8 mouse cellular contexts compared by ENCODE assay signal in the genomic region with DNA sequence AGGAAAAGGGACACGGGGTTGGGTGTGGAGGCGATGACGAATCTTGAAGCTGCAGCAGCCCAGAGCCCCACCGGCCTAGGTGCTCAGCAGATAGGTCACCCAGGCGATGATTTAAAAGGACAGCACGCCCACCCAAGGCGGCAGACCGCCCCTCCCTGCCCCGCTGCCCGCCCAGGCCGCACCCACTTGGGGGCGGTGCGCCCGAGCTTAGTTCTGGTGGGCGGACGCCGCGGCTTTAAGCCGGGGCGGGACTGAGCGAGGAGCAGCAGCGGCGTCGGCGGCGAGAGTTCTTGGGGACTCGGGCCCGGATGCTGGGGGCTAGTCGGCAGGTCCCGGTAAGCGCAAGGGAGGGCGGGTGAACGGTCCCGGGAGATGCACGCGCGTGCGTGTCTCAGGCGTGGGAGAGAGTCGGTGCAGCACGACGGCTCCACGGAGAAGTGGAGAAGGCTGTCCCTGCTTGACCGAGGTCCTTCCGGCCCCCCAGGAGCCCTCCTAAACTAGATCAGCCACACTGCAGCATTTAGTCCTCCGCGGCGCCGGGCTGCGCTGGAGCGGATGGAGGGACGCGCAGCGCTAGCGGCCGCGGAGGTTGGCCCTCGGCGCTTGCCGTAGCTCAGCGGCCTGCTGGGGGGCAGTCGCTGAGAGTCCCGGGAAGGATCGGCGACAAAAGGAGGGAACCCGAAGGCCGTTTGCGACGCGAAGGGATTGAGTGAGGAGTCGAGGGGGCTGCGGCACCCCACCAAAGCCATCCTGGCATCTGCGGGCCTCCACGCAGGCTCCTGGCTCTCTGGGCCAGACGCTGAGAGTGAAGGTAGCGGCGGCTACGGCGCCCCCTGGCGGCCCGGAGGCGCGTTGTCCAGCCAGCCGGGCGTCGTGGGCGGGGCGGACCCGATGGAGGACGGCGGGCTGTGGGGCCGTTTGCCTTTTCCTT. TPM values are rescaled to one million over a fixed set of nuclear protein-coding genes. Genes with fewer than 3 reads are reported as not detected.
DNase-seq lines count a peak whose midpoint lies in the region; ATAC-seq and TF ChIP-seq lines count a peak whose summit lies in the region.

No protein-coding gene starts in this region.

- H3K27ac ChIP-seq in forebrain, embryonic 15.5 days (replicated peaks): peak overlapping the region; percentile 99
- H3K27ac ChIP-seq in layer of hippocampus, adult 2 months: peak overlapping the region; percentile 100
- H3K27ac ChIP-seq in lung, embryonic 14.5 days (ENCODE audit: low read depth): peak overlapping the region; percentile 93
- peak overlapping the region; percentile 99 for H3K27ac ChIP-seq in olfactory bulb, adult 2 months (ENCODE audit: insufficient read depth, low read depth, low read length)
- peak overlapping the region; percentile 70 for H3K27ac ChIP-seq in thymus, adult 2 months (ENCODE audit: control insufficient read depth, insufficient read depth, low read length)

- peak; percentile 91 for ATAC-seq in forebrain, embryonic 15.5 days (replicated peaks)
- ATAC-seq in lung, embryonic 14.5 days (ENCODE audit: insufficient read depth): peak; percentile 93

- H3K4me1 ChIP-seq in forebrain, embryonic 15.5 days: peaks cover 11% of the 10 kb centered on the region
- no peaks in the 10 kb centered on the region for H3K4me1 ChIP-seq in lung, embryonic 14.5 days (ENCODE audit: insufficient read depth)
- peaks cover 10% of the 10 kb centered on the region for H3K4me1 ChIP-seq in olfactory bulb, adult 2 months (ENCODE audit: control insufficient read depth, insufficient read depth, low read length)
- peaks cover 10% of the 10 kb centered on the region for H3K4me1 ChIP-seq in thymus, adult 2 months (replicated peaks; ENCODE audit: control insufficient read depth, insufficient read depth, low read length)

- 0 out of 2 replicates have a peak, but pooled peaks cover 2% of the 10 kb centered on the region for H3K27me3 ChIP-seq in forebrain, embryonic 15.5 days
- H3K27me3 ChIP-seq in lung, embryonic 14.5 days (ENCODE audit: insufficient read depth, low read length): no peaks in the 10 kb centered on the region
- H3K27me3 ChIP-seq in thymus, adult 2 months (ENCODE audit: control insufficient read depth, insufficient read depth, low read length): no peaks in the 10 kb centered on the region

- TF ChIP-seq POLR2A in olfactory bulb, adult 2 months (IDR thresholded peaks at IDR 0.05; ENCODE audit: insufficient read depth, low read depth, low read length): peak; percentile 80
- TF ChIP-seq POLR2A in thymus, adult 2 months (IDR thresholded peaks at IDR 0.05; ENCODE audit: control insufficient read depth, extremely low read depth, insufficient read depth, low read length, poor library complexity): peak; percentile 91

- TF ChIP-seq CTCF in layer of hippocampus, adult 2 months (conservative IDR thresholded peaks at IDR 0.05): peak; percentile 100
- TF ChIP-seq CTCF in lung, embryonic 14.5 days (IDR thresholded peaks at IDR 0.05; ENCODE audit: low read depth): peak; percentile 73
- TF ChIP-seq CTCF in olfactory bulb, adult 2 months (IDR thresholded peaks at IDR 0.05; ENCODE audit: insufficient read depth, low read depth, low read length): peak; percentile 98
- TF ChIP-seq CTCF in thymus, adult 2 months (IDR thresholded peaks at IDR 0.05; ENCODE audit: borderline replicate concordance, control insufficient read depth, extremely low read depth, insufficient read depth, low read length, poor library complexity): peak; percentile 100

- peak; percentile 90 for DNase-seq in ES-CJ7 (ENCODE audit: low read depth, low spot score)
- peak; percentile 92 for DNase-seq in cerebellum, adult 11 months
- peak; percentile 93 to 97 for DNase-seq in heart, postnatal 36 days
- DNase-seq in layer of hippocampus, adult 2 months (ENCODE audit: low spot score in 2 of 2): peak; percentile 87 to 93
- DNase-seq in lung, embryonic 14.5 days: peak; percentile 94
- peak; percentile 93 for DNase-seq in thymus, adult 2 months

- H3K4me2 ChIP-seq in forebrain, embryonic 15.5 days (replicated peaks): peak overlapping the region; percentile 56
- H3K4me2 ChIP-seq in lung, embryonic 14.5 days: peak overlapping the region; percentile 67

- peak overlapping the region; percentile 96 for H3K9ac ChIP-seq in forebrain, embryonic 15.5 days (replicated peaks)
- peak overlapping the region; percentile 95 for H3K9ac ChIP-seq in lung, embryonic 14.5 days

- WGBS in forebrain, embryonic 15.5 days: under 1% methylated on average over 92 of the region's 92 CpGs
- WGBS in lung, embryonic 14.5 days: under 1% methylated on average over 91 of the region's 92 CpGs
- WGBS in olfactory bulb, adult 2 months: under 1% methylated on average over 92 of the region's 92 CpGs
- under 1% methylated on average over 92 of the region's 92 CpGs for WGBS in thymus, adult 2 months

- H3K4me3 ChIP-seq in forebrain, embryonic 15.5 days: peak overlapping the region; percentile 95
- H3K4me3 ChIP-seq in layer of hippocampus, adult 2 months: peak overlapping the region; percentile 92
- H3K4me3 ChIP-seq in lung, embryonic 14.5 days (ENCODE audit: low read depth, low read length): peak overlapping the region; percentile 94
- peak overlapping the region; percentile 93 for H3K4me3 ChIP-seq in olfactory bulb, adult 2 months (ENCODE audit: insufficient read depth, low read depth, low read length)
- H3K4me3 ChIP-seq in thymus, adult 2 months (ENCODE audit: control insufficient read depth, insufficient read depth, low read length): peak overlapping the region; percentile 67

- H3K36me3 ChIP-seq in forebrain, embryonic 15.5 days: peaks cover 21% of the 10 kb centered on the region
- peaks cover 29% of the 10 kb centered on the region for H3K36me3 ChIP-seq in lung, embryonic 14.5 days (ENCODE audit: insufficient read depth)
- H3K36me3 ChIP-seq in thymus, adult 2 months (ENCODE audit: control insufficient read depth, insufficient read depth, low read length): peaks cover 10% of the 10 kb centered on the region; the same call in 1 of the 2 replicates

- intact Hi-C loops in heart, postnatal 36 days (cut with DNase I): loop anchor here (10.0 kb wide), 1 partner anchor 197 kb away; a partner anchor contains a TSS

- no peaks in the 10 kb centered on the region for H3K9me3 ChIP-seq in forebrain, embryonic 15.5 days
- H3K9me3 ChIP-seq in lung, embryonic 14.5 days (ENCODE audit: low read depth, low read length): no peaks in the 10 kb centered on the region

RNA-seq across cellular contexts. Expression of a gene that starts 0.6 kb away (rescaled TPM):
- polyA plus RNA-seq in forebrain, embryonic 15.5 days (2015; fragmentation: Nextera tagmentation; extraction: Ambion mirVana): 75.8 and 82.2 TPM in 2 replicates
- total RNA-seq in heart, postnatal 36 days (2021): 10 to 100 TPM; 40.3 to 45.2 TPM
- total RNA-seq in layer of hippocampus, adult 2 months (2021): 100 to 1,000 TPM; 175 to 189 TPM
- polyA plus RNA-seq in lung, embryonic 14.5 days (2014; fragmentation: Nextera tagmentation; extraction: Ambion mirVana): 84.9 and 97.4 TPM in 2 replicates
- polyA plus RNA-seq in olfactory bulb, adult 2 months (2012; ENCODE audit: insufficient read depth, insufficient read length, low replicate concordance, missing spikeins): 93.7 TPM in 1 of 2 replicates, not detected in the other
- 204 and 207 TPM in 2 replicates for polyA plus RNA-seq in thymus, adult 2 months (2012; rRNA removed)

RNA-seq across cellular contexts. Expression of a gene that starts 6.6 kb away (rescaled TPM):
- polyA plus RNA-seq in forebrain, embryonic 15.5 days (2015; fragmentation: Nextera tagmentation; extraction: Ambion mirVana): 132 and 153 TPM in 2 replicates
- total RNA-seq in heart, postnatal 36 days (2021): under 1 TPM; 0.11 to 0.14 TPM
- 100 to 1,000 TPM; 126 to 132 TPM for total RNA-seq in layer of hippocampus, adult 2 months (2021)
- polyA plus RNA-seq in lung, embryonic 14.5 days (2014; fragmentation: Nextera tagmentation; extraction: Ambion mirVana): 0.12 and 0.24 TPM in 2 replicates
- not detected in 2 replicates for polyA plus RNA-seq in olfactory bulb, adult 2 months (2012; ENCODE audit: insufficient read depth, insufficient read length, low replicate concordance, missing spikeins)
- polyA plus RNA-seq in thymus, adult 2 months (2012; rRNA removed): 0.17 and 0.18 TPM in 2 replicates

Comparison
In these comparisons a context has a peak if more than half of its experiments do, and no peak if none do; other contexts are left out.
1. Peak in every context shown above with its lines: DNase-seq, ATAC-seq, H3K4me3 ChIP-seq and H3K27ac ChIP-seq.